Mouse (Mus musculus) 416B (cell line): Measurements from ENCODE around the gene F7.
A peak's percentile ranks its signal among the peaks of the same experiment; 100 is the strongest.

Experiments used
- DNase-seq: peaks from one replicate; pipeline ENCODE4 v3.0.0; 2011; ENCODE audit warnings: low read depth

The F7 gene

GRCm38 (mm10) chr8:13025487-13026224 is at the start of gene F7:
TSS of gene F7 (plus strand) at chr8:13026034.
- DNase-seq = no peak

- peak; percentile 29 for DNase-seq
Measured at GRCm38 (mm10) chr8:12976290-12976689, 49.5 kb upstream of the F7 start.

- DNase-seq = peak; percentile 35
Measured at GRCm38 (mm10) chr8:12976723-12977122, 49.1 kb upstream of the F7 start.

- DNase-seq = peak; percentile 74
Measured at GRCm38 (mm10) chr8:12977325-12977724, 48.5 kb upstream of the F7 start.

- DNase-seq = no peak
Measured at GRCm38 (mm10) chr8:12978308-12978707, 47.5 kb upstream of the F7 start.

GRCm38 (mm10) chr8:12978726-12979125 is 47.1 kb upstream of the F7 start:
- DNase-seq = peak; percentile 84

- peak; percentile 84 for DNase-seq
Measured at GRCm38 (mm10) chr8:12983681-12984467, 42.0 kb upstream of the F7 start.

- no peak for DNase-seq
Measured at GRCm38 (mm10) chr8:12984601-12985243, 41.1 kb upstream of the F7 start.

GRCm38 (mm10) chr8:12985259-12985658 is 40.6 kb upstream of the F7 start:
- no peak for DNase-seq

- no peak for DNase-seq
Measured at GRCm38 (mm10) chr8:12987571-12987970, 38.3 kb upstream of the F7 start.

GRCm38 (mm10) chr8:12988722-12989430 is 37.0 kb upstream of the F7 start:
- peak; percentile 20 for DNase-seq

- DNase-seq = no peak
Measured at GRCm38 (mm10) chr8:12991411-12991810, 34.4 kb upstream of the F7 start.

- no peak for DNase-seq
Measured at GRCm38 (mm10) chr8:12994468-12994867, 31.4 kb upstream of the F7 start.

GRCm38 (mm10) chr8:12995481-12995880 is 30.4 kb upstream of the F7 start:
- peak; percentile 23 for DNase-seq

- DNase-seq = no peak
Measured at GRCm38 (mm10) chr8:12996831-12997275, 29.0 kb upstream of the F7 start.

- no peak for DNase-seq
Measured at GRCm38 (mm10) chr8:12998331-12998730, 27.5 kb upstream of the F7 start.

GRCm38 (mm10) chr8:12999793-13000192 is 26.0 kb upstream of the F7 start:
- no peak for DNase-seq

GRCm38 (mm10) chr8:13007458-13007857 is 18.4 kb upstream of the F7 start:
- DNase-seq = no peak

- DNase-seq = peak; percentile 83
Measured at GRCm38 (mm10) chr8:13010313-13010712, 15.5 kb upstream of the F7 start.

GRCm38 (mm10) chr8:13019560-13019959 is 6.3 kb upstream of the F7 start:
- DNase-seq = no peak

- DNase-seq = no peak
Measured at GRCm38 (mm10) chr8:13021830-13022229, 4.0 kb upstream of the F7 start.

- peak; percentile 89 for DNase-seq
Measured at GRCm38 (mm10) chr8:13027615-13028014, 1.8 kb downstream of the F7 start.
